Mouse (Mus musculus) embryonic fibroblast, embryonic 13.5 days (primary cell): ENCODE measurements around the gene Emilin1.

Experiments
- CTCF ChIP-seq: IDR thresholded peaks from 2 replicates; pipeline ENCODE4 v1.5.1; 2011; ENCODE audit warnings: mild to moderate bottlenecking, control low read depth, low read length, moderate library complexity, borderline replicate concordance; ENCODE audit not compliant: insufficient read depth
- POLR2A ChIP-seq: IDR thresholded peaks from 2 replicates; pipeline ENCODE4 v1.6.1; 2011; ENCODE audit warnings: low read depth, mild to moderate bottlenecking, control low read depth, low read length, moderate library complexity

- TF ChIP-seq POLR2A (no peak), CTCF (no peak)
Measured at GRCm38 (mm10) chr5:30960814-30961213, 47.6 kb downstream of the Emilin1 start.
